Mouse (Mus musculus): Measurements from ENCODE around the gene Cep57.
A peak's percentile ranks its signal among the peaks of the same experiment; 100 is the strongest.

Gene Cep57

GRCm38 (mm10) chr9:13826832-13827405 is at the start of gene Cep57:
Gene Cep57, minus strand, starts transcription at chr9:13827107.
- DNase-seq (ENCODE audit: low spot score in 2 of 2), result peak; percentile 95 to 96

GRCm38 (mm10) chr9:13875340-13875739 is 48.4 kb upstream of the Cep57 start:
- no peak for DNase-seq (ENCODE audit: low spot score in 2 of 2)

- DNase-seq (ENCODE audit: low spot score in 2 of 2), result no peak
These were observed 47.5 kb upstream of the Cep57 start for GRCm38 (mm10) chr9:13874359-13874758.

- DNase-seq (ENCODE audit: low spot score in 2 of 2), result no peak
These were observed 44.7 kb upstream of the Cep57 start for GRCm38 (mm10) chr9:13871631-13872030.

GRCm38 (mm10) chr9:13867646-13868045 is 40.7 kb upstream of the Cep57 start:
- DNase-seq (ENCODE audit: low spot score in 2 of 2), result no peak

- no peak for DNase-seq (ENCODE audit: low spot score in 2 of 2)
These were observed 29.9 kb upstream of the Cep57 start for GRCm38 (mm10) chr9:13856777-13857176.

GRCm38 (mm10) chr9:13856247-13856646 is 29.3 kb upstream of the Cep57 start:
- DNase-seq (ENCODE audit: low spot score in 2 of 2), result no peak

GRCm38 (mm10) chr9:13853876-13854275 is 27.0 kb upstream of the Cep57 start:
- no peak for DNase-seq (ENCODE audit: low spot score in 2 of 2)

- peak; percentile 19 to 28 for DNase-seq (ENCODE audit: low spot score in 2 of 2)
These were observed 21.9 kb upstream of the Cep57 start for GRCm38 (mm10) chr9:13848481-13849480.

GRCm38 (mm10) chr9:13847591-13847990 is 20.7 kb upstream of the Cep57 start:
- no peak for DNase-seq (ENCODE audit: low spot score in 2 of 2)

- no peak for DNase-seq (ENCODE audit: low spot score in 2 of 2)
These were observed 9.8 kb upstream of the Cep57 start for GRCm38 (mm10) chr9:13836726-13837125.

GRCm38 (mm10) chr9:13835256-13835655 is 8.3 kb upstream of the Cep57 start:
- DNase-seq (ENCODE audit: low spot score in 2 of 2), result no peak

- no peak for DNase-seq (ENCODE audit: low spot score in 2 of 2)
These were observed 1.2 kb upstream of the Cep57 start for GRCm38 (mm10) chr9:13828087-13828441.

- peak; percentile 100 for DNase-seq (ENCODE audit: low spot score in 2 of 2)
These were observed 639 bp upstream of the Cep57 start, which contains the start of gene Fam76b for GRCm38 (mm10) chr9:13827406-13828086. Gene Fam76b, plus strand, starts transcription at chr9:13827716.

GRCm38 (mm10) chr9:13826391-13826805 is 509 bp downstream of the Cep57 start:
- no peak for DNase-seq (ENCODE audit: low spot score in 2 of 2)

- no peak for DNase-seq (ENCODE audit: low spot score in 2 of 2)
These were observed 1.0 kb downstream of the Cep57 start for GRCm38 (mm10) chr9:13825896-13826295.

- DNase-seq (ENCODE audit: low spot score in 2 of 2), result no peak
These were observed 6.1 kb downstream of the Cep57 start for GRCm38 (mm10) chr9:13820774-13821173.

- no peak for DNase-seq (ENCODE audit: low spot score in 2 of 2)
These were observed 8.5 kb downstream of the Cep57 start for GRCm38 (mm10) chr9:13818369-13818768.

GRCm38 (mm10) chr9:13809937-13810336 is 17.0 kb downstream of the Cep57 start:
- no peak for DNase-seq (ENCODE audit: low spot score in 2 of 2)

- no peak for DNase-seq (ENCODE audit: low spot score in 2 of 2)
These were observed 19.2 kb downstream of the Cep57 start for GRCm38 (mm10) chr9:13807657-13808056.

- no peak for DNase-seq (ENCODE audit: low spot score in 2 of 2)
These were observed 20.1 kb downstream of the Cep57 start for GRCm38 (mm10) chr9:13806854-13807253.

- no peak for DNase-seq (ENCODE audit: low spot score in 2 of 2)
These were observed 22.4 kb downstream of the Cep57 start for GRCm38 (mm10) chr9:13804480-13804879.
